Mouse (Mus musculus): ENCODE measurements around the gene Slc25a39. TPM values are rescaled to one million over a fixed set of nuclear protein-coding genes. Genes with fewer than 3 reads are reported as not detected.

Slc25a39 gene
- polyA plus RNA-seq, 3 experiments from 2014 or later = 40.1 to 61.9 (median 53.3) TPM

GRCm38 (mm10) chr11:102436471-102436790, 28.7 kb upstream of the Slc25a39 start:
- ATAC-seq = no peak

GRCm38 (mm10) chr11:102435754-102436470, 28.2 kb upstream of the Slc25a39 start:
- ATAC-seq = no peak

GRCm38 (mm10) chr11:102434816-102435705, 27.3 kb upstream of the Slc25a39 start:
- ATAC-seq = no peak

GRCm38 (mm10) chr11:102434406-102434805, 26.7 kb upstream of the Slc25a39 start:
- ATAC-seq = peak; percentile 39

- no peak for ATAC-seq
These were observed 26.1 kb upstream of the Slc25a39 start for GRCm38 (mm10) chr11:102433866-102434265.

GRCm38 (mm10) chr11:102432896-102433295, 25.1 kb upstream of the Slc25a39 start:
- ATAC-seq = no peak

GRCm38 (mm10) chr11:102432115-102432843, 24.5 kb upstream of the Slc25a39 start:
- ATAC-seq = no peak

- ATAC-seq = no peak
These were observed 24.0 kb upstream of the Slc25a39 start for GRCm38 (mm10) chr11:102431728-102432114.

GRCm38 (mm10) chr11:102431018-102431645, 23.4 kb upstream of the Slc25a39 start:
- peak; percentile 68 for ATAC-seq

GRCm38 (mm10) chr11:102430121-102431017, 22.6 kb upstream of the Slc25a39 start, which contains the start of gene Grn:
Grn (plus strand) TSS chr11:102430315.
- ATAC-seq = peak; percentile 70

GRCm38 (mm10) chr11:102429551-102429950, 21.8 kb upstream of the Slc25a39 start:
- no peak for ATAC-seq

GRCm38 (mm10) chr11:102428981-102429540, 21.3 kb upstream of the Slc25a39 start:
- no peak for ATAC-seq

- no peak for ATAC-seq
These were observed 18.0 kb upstream of the Slc25a39 start for GRCm38 (mm10) chr11:102425555-102426316.

- no peak for ATAC-seq
These were observed 16.9 kb upstream of the Slc25a39 start for GRCm38 (mm10) chr11:102424666-102425065.

- ATAC-seq = no peak
These were observed 13.8 kb upstream of the Slc25a39 start for GRCm38 (mm10) chr11:102421559-102421958.

- ATAC-seq = no peak
These were observed 11.1 kb upstream of the Slc25a39 start for GRCm38 (mm10) chr11:102418887-102419286.

GRCm38 (mm10) chr11:102417160-102417559, 9.4 kb upstream of the Slc25a39 start:
- no peak for ATAC-seq

GRCm38 (mm10) chr11:102415034-102415802, 7.5 kb upstream of the Slc25a39 start:
- ATAC-seq = no peak

GRCm38 (mm10) chr11:102413059-102413458, 5.3 kb upstream of the Slc25a39 start:
- no peak for ATAC-seq

- no peak for ATAC-seq
These were observed 4.0 kb upstream of the Slc25a39 start for GRCm38 (mm10) chr11:102411704-102412103.
